ENCODE assay signal across 14 mouse cellular contexts in the genomic region with DNA sequence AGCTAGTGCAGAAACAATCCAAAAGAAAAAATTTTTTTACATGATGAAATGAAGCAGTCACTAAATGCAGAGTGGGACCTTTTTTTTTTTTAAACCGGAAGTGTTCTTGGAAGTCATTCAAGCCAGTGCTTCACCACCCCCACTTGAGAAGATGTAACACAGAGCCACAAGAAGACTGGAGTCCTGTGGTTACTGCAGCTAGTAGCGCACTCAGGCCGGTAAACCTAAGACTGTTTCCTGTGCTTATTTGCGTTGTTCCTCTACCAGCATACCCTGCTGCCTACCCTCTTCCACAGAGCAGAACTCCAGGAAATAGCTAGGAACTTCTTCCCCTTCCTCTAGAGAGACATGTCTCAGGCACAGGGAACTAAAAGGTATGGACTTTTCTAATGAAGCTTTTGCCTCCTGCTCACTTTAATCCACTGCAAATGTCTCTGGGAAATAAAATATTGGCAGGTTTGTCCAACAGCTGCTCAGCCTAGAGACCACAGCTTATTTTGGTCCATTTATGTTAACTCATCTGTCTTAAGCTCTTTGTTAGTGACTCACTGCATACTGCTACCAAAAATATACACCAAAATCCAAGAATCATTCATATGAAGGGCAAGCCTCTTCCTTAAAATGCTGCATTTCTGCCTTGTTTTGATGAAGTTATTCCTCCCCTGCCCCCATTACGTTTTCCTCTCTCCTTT. TPM values are rescaled to one million over a fixed set of nuclear protein-coding genes. Genes with fewer than 3 reads are reported as not detected.
A peak's percentile ranks its signal among the peaks of the same experiment; 100 is the strongest.
DNase-seq lines count a peak whose midpoint lies in the region; ATAC-seq lines count a peak whose summit lies in the region.
"Had no signal": no experiment of that assay in that cellular context is flagged by ENCODE, and none has a peak within 500 bp of the region (broad histone marks: within the 10 kb centered on the region; RNA-seq: fewer than 3 reads in every experiment).

No protein-coding gene starts in this region.

- DNase-seq in right cerebral cortex, adult 18-20 months, result peak; percentile 1
- no peak for DNase-seq in right cerebral cortex, postnatal 36 days (ENCODE audit: low spot score in 2 of 2)
- peak; percentile 60 for DNase-seq in T-cell, adult 2 months (ENCODE audit: low spot score)
- peak; percentile 26 for DNase-seq in splenic B cell, adult 2 months (ENCODE audit: low read depth, low spot score)
- DNase-seq in midbrain, embryonic 10.5 days (ENCODE audit: low spot score), result no peak
- DNase-seq in ovary, postnatal 10 days (ENCODE audit: low spot score), result no peak
- DNase-seq: cerebellum, postnatal 10 days; left cerebral cortex, postnatal 4 days; liver, embryonic 13.5 days; retina, postnatal 1 day had no signal

- no peak overlapping the region for H3K27ac ChIP-seq in midbrain, embryonic 10.5 days (replicated peaks)
- H3K27ac ChIP-seq: embryonic facial prominence, embryonic 12.5 days; forebrain, embryonic 12.5 days; hindbrain, embryonic 14.5 days; liver, embryonic 13.5 days had no signal

- peak; percentile 72 to 93 for ATAC-seq in hematopoietic stem cell, adult 5-6 weeks (replicated peaks in 1 of 2; ENCODE audit: insufficient read depth in 1 of 2, low FRiP score in 2 of 2, low TSS enrichment in 1 of 2, low read depth in 1 of 2, poor library complexity in 2 of 2, severe bottlenecking in 2 of 2)

- H3K27me3 ChIP-seq in splenic B cell, adult 2 months (ENCODE audit: control insufficient read depth, insufficient read depth, low read length, poor library complexity, severe bottlenecking), result no peaks in the 10 kb centered on the region
- H3K27me3 ChIP-seq in midbrain, embryonic 10.5 days (ENCODE audit: low read depth, poor library complexity, severe bottlenecking), result peaks cover 61% of the 10 kb centered on the region
- H3K27me3 ChIP-seq: embryonic facial prominence, embryonic 12.5 days; liver, embryonic 13.5 days had no signal

- H3K4me1 ChIP-seq in midbrain, embryonic 10.5 days, result no peaks in the 10 kb centered on the region
- H3K4me1 ChIP-seq: embryonic facial prominence, embryonic 12.5 days; forebrain, embryonic 12.5 days; liver, embryonic 13.5 days had no signal

- WGBS in midbrain, embryonic 10.5 days, result 80% methylated on average over 5 of the region's 5 CpGs

- no peaks in the 10 kb centered on the region for H3K9me3 ChIP-seq in midbrain, embryonic 10.5 days (replicated peaks)
- H3K9me3 ChIP-seq: embryonic facial prominence, embryonic 12.5 days; forebrain, embryonic 12.5 days; liver, embryonic 13.5 days had no signal

- no peaks in the 10 kb centered on the region for H3K36me3 ChIP-seq in splenic B cell, adult 2 months (ENCODE audit: control insufficient read depth, insufficient read depth, low read length, poor library complexity, severe bottlenecking)
- H3K36me3 ChIP-seq in midbrain, embryonic 10.5 days, result no peaks in the 10 kb centered on the region
- H3K36me3 ChIP-seq: embryonic facial prominence, embryonic 12.5 days; forebrain, embryonic 12.5 days; liver, embryonic 13.5 days had no signal

- H3K4me3 ChIP-seq in midbrain, embryonic 10.5 days, result no peak overlapping the region
- H3K4me3 ChIP-seq: embryonic facial prominence, embryonic 12.5 days; forebrain, embryonic 12.5 days; liver, embryonic 13.5 days had no signal

RNA-seq across cellular contexts. Expression of a gene that starts 0.9 kb away (rescaled TPM):
- total RNA-seq in hematopoietic stem cell, adult 5-6 weeks (2017), result 76.3 and 79.5 TPM in 2 replicates
- 4.8 and 5.4 TPM in 2 replicates for polyA plus RNA-seq in midbrain, embryonic 10.5 days (2016; fragmentation: Nextera tagmentation; extraction: Ambion mirVana)

Comparison
In these comparisons a context has a peak if more than half of its experiments do, and no peak if none do; other contexts are left out.
1. DNase-seq: peak in right cerebral cortex, adult 18-20 months (single experiment), T-cell, adult 2 months (single experiment) and splenic B cell, adult 2 months (single experiment); none in right cerebral cortex, postnatal 36 days (0 of 2), midbrain, embryonic 10.5 days (single experiment) and ovary, postnatal 10 days (single experiment).